Mouse (Mus musculus) activated CD4-positive, CD25-positive, alpha-beta regulatory T cell, adult 4 months (primary cell): ENCODE results near the gene BC025446. TPM values are rescaled to one million over a fixed set of nuclear protein-coding genes. Genes with fewer than 3 reads are reported as not detected.

Experiments used
- polyA plus RNA-seq, 2 experiments: library from polyadenylated mRNA; unstranded; fragments of 100-300 nt; shearing (Covaris generic); gene quantifications; one replicate each; pipeline ENCODE4 v1.2.1; 2017

The BC025446 gene
- polyA plus RNA-seq, 2 experiments from 2014 or later, result not detected

Other genes with a start within 250 kb of the BC025446 start
- gene Ly6i, start 232.9 kb upstream of the BC025446 start, polyA plus RNA-seq, result under 1 TPM in 1 of 2 experiments, not detected in 1; 0.30 TPM
- gene Ly6a, start 218.3 kb upstream of the BC025446 start, polyA plus RNA-seq, result 100 to 1,000 TPM; 746 to 867 TPM
- 10 to 100 TPM; 57.5 to 82.1 TPM for gene Ly6c1, start 167.5 kb upstream of the BC025446 start, polyA plus RNA-seq
- 10 to 100 TPM; 27.7 to 29.1 TPM for gene Ly6c2, start 104.4 kb upstream of the BC025446 start, polyA plus RNA-seq
- gene Ly6g, start 61.1 kb upstream of the BC025446 start, polyA plus RNA-seq, result not detected
- not detected for gene Ly6f, start 52.0 kb downstream of the BC025446 start, polyA plus RNA-seq